Mouse (Mus musculus): Measurements from ENCODE around the gene Pitpnm2.

DNA sequence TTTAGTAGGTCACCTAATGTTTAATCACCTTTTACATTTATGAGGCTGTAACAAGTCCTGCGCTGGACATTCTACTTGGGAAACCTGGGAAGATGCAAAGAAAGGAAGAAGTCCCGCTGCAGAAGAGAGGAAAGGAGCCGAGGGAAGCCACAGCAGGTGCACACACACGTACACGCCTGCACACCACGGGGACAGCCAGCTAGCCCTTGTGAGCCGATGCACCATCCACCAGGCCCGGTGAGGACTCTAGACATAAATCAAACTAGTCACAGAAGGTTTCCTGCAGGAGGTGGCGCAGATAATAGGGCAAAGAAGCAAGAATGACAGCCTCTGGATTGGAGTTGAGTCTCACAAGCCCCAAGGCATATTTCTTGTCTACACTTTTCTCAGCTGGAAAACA lies 19.1 kb downstream of the Pitpnm2 start:
- TF ChIP-seq CTCF (conservative IDR thresholded peaks at IDR 0.05; ENCODE audit: insufficient read depth, insufficient read length, low read depth, low read length) (no peak), POLR2A (IDR thresholded peaks at IDR 0.05; ENCODE audit: low read depth, low read length) (no peak)
